Comparison of ENCODE assay signal across 25 mouse cellular contexts in genomic region chr5:62814072-62814414, GRCm38 (mm10). TPM values are rescaled to one million over a fixed set of nuclear protein-coding genes. Genes with fewer than 3 reads are reported as not detected.
DNase-seq lines count a peak whose midpoint lies in the region; ATAC-seq and TF ChIP-seq lines count a peak whose summit lies in the region.
"Had no signal": no experiment of that assay in that cellular context is flagged by ENCODE, and none has a peak within 500 bp of the region (broad histone marks: within the 10 kb centered on the region; RNA-seq: fewer than 3 reads in every experiment).

No protein-coding gene starts in this region.

- no peak overlapping the region for H3K4me2 ChIP-seq in hindbrain, embryonic 15.5 days
- no peak overlapping the region for H3K4me2 ChIP-seq in hindbrain, embryonic 14.5 days (replicated peaks)
- H3K4me2 ChIP-seq in myocyte (ENCODE audit: low read depth): no peak overlapping the region
- H3K4me2 ChIP-seq: embryonic facial prominence, embryonic 15.5 days had no signal

- no peak for DNase-seq in hindbrain, embryonic 14.5 days (ENCODE audit: low spot score)
- DNase-seq in 416B (ENCODE audit: low read depth) (peak; percentile 36), MEL (ENCODE audit: low read depth, low spot score) (no peak), liver (no peak)
- DNase-seq in heart, adult 18-20 months: no peak
- DNase-seq: adrenal gland, adult 8-10 months; cerebellum, adult 11-12 months; cerebellum, postnatal 14 days; gastrocnemius, postnatal 14 days; kidney, adult 11 months; right cerebral cortex, postnatal 4 days had no signal

- TF ChIP-seq POLR2A in MEL (IDR thresholded peaks at IDR 0.05; ENCODE audit: control insufficient read depth in 1 of 2, insufficient read depth in 1 of 2, low read depth in 1 of 2, low read length in 2 of 2, poor library complexity in 1 of 2) (no peak), myocyte (IDR thresholded peaks at IDR 0.05; ENCODE audit: insufficient read length, low read depth) (no peak)

- TF ChIP-seq RAD21 in MEL (IDR thresholded peaks at IDR 0.05; ENCODE audit: low read depth, low read length): no peak

- peak; percentile 54; the same call in 1 of the 2 replicates for ATAC-seq in hindbrain, embryonic 15.5 days (ENCODE audit: low FRiP score, low read depth)
- ATAC-seq in hindbrain, embryonic 14.5 days (ENCODE audit: low FRiP score): no peak; the same call in 1 of the 2 replicates
- ATAC-seq: lung, postnatal 0 days; Patski had no signal

- H3K4me1 ChIP-seq in hindbrain, embryonic 15.5 days (replicated peaks): no peaks in the 10 kb centered on the region
- H3K4me1 ChIP-seq in hindbrain, embryonic 14.5 days (replicated peaks; ENCODE audit: control insufficient read depth, insufficient read depth, low read length): no peaks in the 10 kb centered on the region
- no peaks in the 10 kb centered on the region for H3K4me1 ChIP-seq in MEL (ENCODE audit: control insufficient read depth in 1 of 2, insufficient read depth in 2 of 2, low read length in 2 of 2)
- H3K4me1 ChIP-seq: embryonic facial prominence, embryonic 15.5 days; heart, embryonic 10.5 days had no signal

- H3K27ac ChIP-seq in hindbrain, embryonic 15.5 days (replicated peaks): peak overlapping the region; percentile 45
- no peak overlapping the region for H3K27ac ChIP-seq in hindbrain, embryonic 14.5 days
- no peak overlapping the region for H3K27ac ChIP-seq in MEL (ENCODE audit: control insufficient read depth, low read depth, low read length)
- H3K27ac ChIP-seq: embryonic facial prominence, embryonic 15.5 days; heart, embryonic 10.5 days; stomach, postnatal 0 days had no signal

- no peak for TF ChIP-seq CTCF in MEL (IDR thresholded peaks at IDR 0.05 in 2 of 3, conservative IDR thresholded peaks at IDR 0.05 in 1 of 3; ENCODE audit: control insufficient read depth in 1 of 3, insufficient read depth in 1 of 3, low read depth in 2 of 3, low read length in 3 of 3, poor library complexity in 1 of 3, severe bottlenecking in 1 of 3)

- H3ac ChIP-seq in myocyte (ENCODE audit: control insufficient read depth, insufficient read length): no peak overlapping the region

- no peak for TF ChIP-seq EP300 in MEL (IDR thresholded peaks at IDR 0.05; ENCODE audit: low read depth in 1 of 2, low read length in 2 of 2)

- no peak overlapping the region for H3K9ac ChIP-seq in hindbrain, embryonic 15.5 days
- H3K9ac ChIP-seq in hindbrain, embryonic 14.5 days: no peak overlapping the region
- H3K9ac ChIP-seq in MEL (ENCODE audit: control insufficient read depth, low read depth, low read length, poor library complexity, severe bottlenecking): no peak overlapping the region
- H3K9ac ChIP-seq: embryonic facial prominence, embryonic 15.5 days had no signal

- H3K4me3 ChIP-seq in hindbrain, embryonic 15.5 days: no peak overlapping the region
- no peak overlapping the region for H3K4me3 ChIP-seq in hindbrain, embryonic 14.5 days (replicated peaks; ENCODE audit: low read length)
- H3K4me3 ChIP-seq in MEL (ENCODE audit: control insufficient read depth in 1 of 2, insufficient read depth in 1 of 2, low read depth in 2 of 2, low read length in 2 of 2): no peak overlapping the region
- no peak overlapping the region for H3K4me3 ChIP-seq in myocyte
- H3K4me3 ChIP-seq: embryonic facial prominence, embryonic 15.5 days; heart, embryonic 10.5 days had no signal

- H3K9me3 ChIP-seq in hindbrain, embryonic 15.5 days: 0 out of 2 replicates have a peak, but pooled peaks cover under 1% of the 10 kb centered on the region
- peaks cover 1% of the 10 kb centered on the region; the same call in 1 of the 2 replicates for H3K9me3 ChIP-seq in hindbrain, embryonic 14.5 days (ENCODE audit: control insufficient read depth, low read length)
- no peaks in the 10 kb centered on the region for H3K9me3 ChIP-seq in MEL (replicated peaks; ENCODE audit: insufficient read depth, low read length)
- H3K9me3 ChIP-seq: embryonic facial prominence, embryonic 15.5 days; heart, embryonic 10.5 days had no signal

- H3K79me2 ChIP-seq in MEL (ENCODE audit: control insufficient read depth, insufficient read depth, low read length, poor library complexity) (no peaks in the 10 kb centered on the region), myocyte (ENCODE audit: control insufficient read depth, insufficient read depth) (no peaks in the 10 kb centered on the region)

- H3K27me3 ChIP-seq in hindbrain, embryonic 15.5 days: no peaks in the 10 kb centered on the region
- H3K27me3 ChIP-seq in hindbrain, embryonic 14.5 days (ENCODE audit: control insufficient read depth, insufficient read depth, low read length): no peaks in the 10 kb centered on the region
- H3K27me3 ChIP-seq in MEL (ENCODE audit: control insufficient read depth in 1 of 2, insufficient read depth in 2 of 2, low read length in 2 of 2) (no peaks in the 10 kb centered on the region), myocyte (ENCODE audit: control insufficient read depth, insufficient read depth, insufficient read length) (no peaks in the 10 kb centered on the region)
- H3K27me3 ChIP-seq: embryonic facial prominence, embryonic 15.5 days had no signal

- WGBS in hindbrain, embryonic 15.5 days: 44% methylated on average over 1 of the region's 1 CpGs
- 47% methylated on average over 1 of the region's 1 CpGs for WGBS in hindbrain, embryonic 14.5 days

- no peaks in the 10 kb centered on the region for H3K36me3 ChIP-seq in hindbrain, embryonic 15.5 days
- no peaks in the 10 kb centered on the region for H3K36me3 ChIP-seq in hindbrain, embryonic 14.5 days (replicated peaks; ENCODE audit: control insufficient read depth, insufficient read depth)
- H3K36me3 ChIP-seq in MEL (ENCODE audit: control insufficient read depth in 1 of 2, insufficient read depth in 2 of 2, low read length in 2 of 2) (no peaks in the 10 kb centered on the region), myocyte (ENCODE audit: control insufficient read depth, insufficient read depth) (no peaks in the 10 kb centered on the region)
- H3K36me3 ChIP-seq: embryonic facial prominence, embryonic 15.5 days; heart, embryonic 10.5 days had no signal

TF ChIP-seq in MEL, 35 proteins besides CTCF, POLR2A, EP300 and RAD21:
- TF ChIP-seq ZNF384 (IDR thresholded peaks at IDR 0.05; ENCODE audit: low read depth, low read length): no peak
- TF ChIP-seq USF1 (IDR thresholded peaks at IDR 0.05; ENCODE audit: low read depth, low read length): peak; percentile 64; the same call in 1 of the 2 replicates

TF ChIP-seq in myocyte, 11 proteins besides CTCF, POLR2A, EP300 and RAD21:
- no peak for TF ChIP-seq SRF (IDR thresholded peaks at IDR 0.05; ENCODE audit: control insufficient read depth, insufficient read length, low read depth)
- TF ChIP-seq POLR2AphosphoS2 (IDR thresholded peaks at IDR 0.05; ENCODE audit: insufficient read length, low read depth): no peak
- peak; percentile 89 for TF ChIP-seq CEBPB (IDR thresholded peaks at IDR 0.05; ENCODE audit: insufficient read depth, poor library complexity, severe bottlenecking)
- no peak for TF ChIP-seq E2F4 (IDR thresholded peaks at IDR 0.05; ENCODE audit: insufficient read depth)
- TF ChIP-seq MYOG (IDR thresholded peaks at IDR 0.05; ENCODE audit: control insufficient read depth in 1 of 3, insufficient read depth in 1 of 3, insufficient read length in 2 of 3, low read depth in 2 of 3): no peak
- TF ChIP-seq USF1 (IDR thresholded peaks at IDR 0.05; ENCODE audit: low read depth): peak; percentile 86
- no peak for TF ChIP-seq TCF3 (IDR thresholded peaks at IDR 0.05; ENCODE audit: insufficient read length, low read depth)
- TF ChIP-seq MAX (IDR thresholded peaks at IDR 0.05; ENCODE audit: low read depth): no peak
- TF ChIP-seq MYOD1 (IDR thresholded peaks at IDR 0.05; ENCODE audit: control insufficient read depth in 1 of 3, insufficient read length in 2 of 3, low read depth in 2 of 3): no peak

RNA-seq across cellular contexts. Expression of gene Dthd1, which starts 0.4 kb away (rescaled TPM):
- not detected in 2 replicates for polyA plus RNA-seq in hindbrain, embryonic 15.5 days (2015; fragmentation: Nextera tagmentation; extraction: Ambion mirVana)
- polyA plus RNA-seq in hindbrain, embryonic 14.5 days (2014; fragmentation: Nextera tagmentation; extraction: Ambion mirVana): not detected in 2 replicates
- total RNA-seq in MEL (2012; rRNA removed): not detected in 2 replicates
- polyA plus RNA-seq in MEL (2012; ENCODE audit: insufficient read depth in 1 of 2, insufficient read length in 2 of 2, low read depth in 1 of 2, low replicate concordance in 2 of 2, missing spikeins in 1 of 2): not detected
- 0.29 TPM for polyA plus RNA-seq in myocyte (2012; fragmentation: generic; extraction: Trizol)
- under 1 TPM in 1 of 2 experiments, not detected in 1; 0.15 TPM for total RNA-seq in heart, adult 18-20 months (2021)
- total RNA-seq: adrenal gland, adult 8-10 months; gastrocnemius, postnatal 14 days; left cerebral cortex, postnatal 14 days had no signal
- polyA plus RNA-seq: heart, postnatal 0 days; kidney, embryonic 16.5 days; large intestine, adult 2 months; limb, embryonic 14.5 days; liver, embryonic 16.5 days; lung, postnatal 0 days; Patski; thymus, postnatal 0 days had no signal

RNA-seq across cellular contexts. Expression of gene Arap2, which starts 48.1 kb away (rescaled TPM):
- 5.3 and 7.8 TPM in 2 replicates for polyA plus RNA-seq in hindbrain, embryonic 15.5 days (2015; fragmentation: Nextera tagmentation; extraction: Ambion mirVana)
- polyA plus RNA-seq in hindbrain, embryonic 14.5 days (2014; fragmentation: Nextera tagmentation; extraction: Ambion mirVana): 6.4 and 8.7 TPM in 2 replicates
- total RNA-seq in MEL (2012; rRNA removed): not detected in 2 replicates
- polyA plus RNA-seq in MEL (2012; ENCODE audit: insufficient read depth in 1 of 2, insufficient read length in 2 of 2, low read depth in 1 of 2, low replicate concordance in 2 of 2, missing spikeins in 1 of 2): not detected
- 1.2 TPM for polyA plus RNA-seq in myocyte (2012; fragmentation: generic; extraction: Trizol)
- total RNA-seq in heart, adult 18-20 months (2021): 10 to 100 TPM in 1 of 2 experiments, 1 to 10 TPM in 1; 9.9 to 12.3 TPM
